Mouse (Mus musculus) forebrain, embryonic 16.5 days (tissue): ENCODE data around the gene Tmem213. TPM values are rescaled to one million over a fixed set of nuclear protein-coding genes. Genes with fewer than 3 reads are reported as not detected.
A peak's percentile ranks its signal among the peaks of the same experiment; 100 is the strongest.

ENCODE experiments used
- ATAC-seq: fragments of 200-750 bp; cut with Nextera tagmentation; 2 replicates; pipeline ENCODE4 v1.8.0; 2017; ENCODE audit warnings: mild to moderate bottlenecking, moderate library complexity
- H3K27ac ChIP-seq: fragments of 300-500 bp; sonication (generic); 2 replicates; pipeline ENCODE4 v1.5.1; 2014; ENCODE audit warnings: low read length, control low read depth
- H3K27me3 ChIP-seq: fragments of 300-500 bp; sonication (generic); replicated peaks from 2 replicates; pipeline ENCODE4 v1.6.1; 2014; ENCODE audit warnings: low read length; ENCODE audit not compliant: control insufficient read depth, insufficient read depth
- H3K36me3 ChIP-seq: fragments of 300-500 bp; sonication (generic); 2 replicates; pipeline ENCODE4 v1.6.1; 2014; ENCODE audit not compliant: control insufficient read depth, insufficient read depth
- H3K4me1 ChIP-seq: fragments of 300-500 bp; sonication (generic); replicated peaks from 2 replicates; pipeline ENCODE4 v1.6.1; 2014; ENCODE audit warnings: low read length; ENCODE audit not compliant: control insufficient read depth, insufficient read depth
- H3K4me2 ChIP-seq: fragments of 300-500 bp; sonication (generic); 2 replicates; pipeline ENCODE4 v1.6.1; 2014; ENCODE audit warnings: mild to moderate bottlenecking, low read length, control low read depth
- H3K4me3 ChIP-seq: fragments of 300-500 bp; sonication (generic); replicated peaks from 2 replicates; pipeline ENCODE4 v1.5.1; 2014; ENCODE audit warnings: mild to moderate bottlenecking, low read length, control low read depth
- H3K9ac ChIP-seq: fragments of 300-500 bp; sonication (generic); replicated peaks from 2 replicates; pipeline ENCODE4 v1.6.1; 2014; ENCODE audit warnings: low read depth, low read length, control low read depth
- H3K9me3 ChIP-seq: fragments of 300-500 bp; sonication (generic); 2 replicates; pipeline ENCODE4 v1.6.1; 2016; ENCODE audit warnings: low read length; ENCODE audit not compliant: control insufficient read depth
- WGBS: fragments of 180-500 bp; shearing (Covaris S2); extraction: QIAGEN DNeasy Blood & Tissue Kit; methylation state at CpG from one replicate; pipeline ENCODE4 v1.1.7; 2014; 5-methylcytosine and 5-hydroxymethylcytosine counted together
- polyA plus RNA-seq: library from polyadenylated mRNA; unstranded; fragments of >200 nt; fragmentation: Nextera tagmentation; extraction: Ambion mirVana; gene quantifications from 2 replicates; pipeline ENCODE4 v1.2.1, GENCODE M21; 2015

Gene Tmem213
- polyA plus RNA-seq, 1 experiment from 2014 or later: not detected

- peaks cover 14% of the 10 kb centered on the region for H3K36me3 ChIP-seq
- no peak within 1 kb of the TSS for H3K4me3 ChIP-seq
Observed at GRCm38 (mm10) chr6:38124207-38124835, 15.3 kb downstream of the Tmem213 start, which contains the start of gene Atp6v0a4. Atp6v0a4 (minus strand) TSS chr6:38124586.

DNA sequence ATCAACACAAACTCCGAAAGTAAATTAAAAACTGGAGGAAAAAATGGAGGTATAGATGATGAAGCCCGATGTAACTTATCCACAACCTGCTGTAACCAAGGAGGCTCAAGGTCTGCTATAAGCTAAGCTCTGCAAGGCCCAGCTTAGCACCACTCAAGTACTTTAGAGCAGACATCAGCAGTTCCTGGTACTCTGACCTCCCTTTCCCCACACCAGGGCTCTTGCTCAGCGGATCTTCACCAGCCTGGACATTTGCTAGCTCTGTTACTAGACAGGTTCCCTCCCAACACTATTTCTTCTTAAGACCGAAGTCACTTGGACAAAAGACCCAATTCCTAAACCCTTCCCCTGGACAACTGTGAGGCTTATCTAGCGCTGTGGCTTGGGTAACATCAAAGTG lies 15.8 kb downstream of the Tmem213 start:
- no peak for ATAC-seq
- Histone ChIP-seq H3K9ac (no peak overlapping the region), H3K4me1 (no peaks in the 10 kb centered on the region), H3K4me3 (no peak overlapping the region), H3K4me2 (no peak overlapping the region), H3K36me3 (peaks cover 14% of the 10 kb centered on the region), H3K9me3 (no peaks in the 10 kb centered on the region), H3K27me3 (no peaks in the 10 kb centered on the region), H3K27ac (no peak overlapping the region)
- WGBS: 95% methylated on average over 5 of the region's 5 CpGs

More at GRCm38 (mm10) chr6:38124207-38124835, 15.3 kb downstream of the Tmem213 start, which contains the start of gene Atp6v0a4:
- H3K9me3 ChIP-seq: no peaks in the 10 kb centered on the region
- ATAC-seq: no peak
- H3K27me3 ChIP-seq: no peaks in the 10 kb centered on the region
- WGBS: 90% methylated on average over 7 of the region's 7 CpGs
- H3K9ac ChIP-seq: no peak within 1 kb of the TSS
- H3K27ac ChIP-seq: no peak within 1 kb of the TSS
- no peaks in the 10 kb centered on the region for H3K4me1 ChIP-seq
- H3K4me2 ChIP-seq: no peak within 1 kb of the TSS

GRCm38 (mm10) chr6:38125462-38125861 lies 16.4 kb downstream of the Tmem213 start:
- Histone ChIP-seq H3K27me3 (no peaks in the 10 kb centered on the region), H3K36me3 (peaks cover 19% of the 10 kb centered on the region), H3K4me2 (no peak overlapping the region), H3K27ac (no peak overlapping the region), H3K4me1 (no peaks in the 10 kb centered on the region), H3K4me3 (no peak overlapping the region), H3K9ac (no peak overlapping the region), H3K9me3 (no peaks in the 10 kb centered on the region)
- WGBS: 95% methylated on average over 3 of the region's 3 CpGs
- ATAC-seq: no peak

DNA sequence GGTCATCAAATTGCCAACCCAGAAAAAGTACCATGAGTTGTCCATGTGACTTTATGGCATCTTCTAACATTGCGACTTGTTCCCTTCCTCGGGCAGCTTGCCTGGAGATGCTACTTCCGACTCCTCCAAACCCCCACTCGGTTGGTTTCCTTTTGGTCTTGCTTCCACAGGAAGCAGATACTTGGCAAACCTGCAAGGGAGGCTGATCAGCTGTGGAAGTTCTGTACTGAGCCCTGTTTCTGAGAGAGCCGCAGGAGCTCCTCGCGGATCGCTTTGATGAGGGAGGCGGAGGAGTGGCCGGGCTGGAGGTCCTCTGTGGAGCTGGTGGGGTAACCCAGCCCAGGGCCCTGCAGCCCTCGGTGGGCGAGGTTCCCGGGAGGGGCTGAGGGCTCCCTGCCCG lies 19.1 kb downstream of the Tmem213 start:
- no peak overlapping the region for H3K4me3 ChIP-seq
- no peak overlapping the region for H3K27ac ChIP-seq

GRCm38 (mm10) chr6:38129883-38130282 lies 20.8 kb downstream of the Tmem213 start:
- H3K9me3 ChIP-seq: no peaks in the 10 kb centered on the region
- ATAC-seq: no peak
- H3K4me1 ChIP-seq: no peaks in the 10 kb centered on the region
- 99% methylated on average over 5 of the region's 5 CpGs for WGBS
- H3K27ac ChIP-seq: no peak overlapping the region
- H3K36me3 ChIP-seq: peaks cover 24% of the 10 kb centered on the region
- H3K4me3 ChIP-seq: no peak overlapping the region
- no peaks in the 10 kb centered on the region for H3K27me3 ChIP-seq
- no peak overlapping the region for H3K4me2 ChIP-seq
- H3K9ac ChIP-seq: no peak overlapping the region

More for the DNA sequence above, 19.1 kb downstream of the Tmem213 start:
- Histone ChIP-seq H3K4me1 (no peaks in the 10 kb centered on the region), H3K27me3 (no peaks in the 10 kb centered on the region), H3K9ac (no peak overlapping the region), H3K9me3 (no peaks in the 10 kb centered on the region), H3K36me3 (peaks cover 21% of the 10 kb centered on the region), H3K4me2 (no peak overlapping the region)
- ATAC-seq: 0 out of 2 replicates have a peak, but pooled peaks have one; percentile 10
- 88% methylated on average over 14 of the region's 14 CpGs for WGBS

GRCm38 (mm10) chr6:38131801-38132231 lies 22.8 kb downstream of the Tmem213 start:
- Histone ChIP-seq H3K36me3 (peaks cover 32% of the 10 kb centered on the region), H3K4me3 (no peak overlapping the region), H3K9ac (no peak overlapping the region), H3K4me2 (no peak overlapping the region), H3K4me1 (0 out of 2 replicates have a peak, but pooled peaks cover 2% of the 10 kb centered on the region), H3K9me3 (no peaks in the 10 kb centered on the region), H3K27me3 (no peaks in the 10 kb centered on the region), H3K27ac (no peak overlapping the region)
- WGBS: 84% methylated on average over 4 of the region's 4 CpGs
- ATAC-seq: no peak

GRCm38 (mm10) chr6:38134806-38135559 lies 25.9 kb downstream of the Tmem213 start:
- WGBS: 76% methylated on average over 8 of the region's 8 CpGs
- H3K4me1 ChIP-seq: 0 out of 2 replicates have a peak, but pooled peaks cover 2% of the 10 kb centered on the region
- H3K27ac ChIP-seq: no peak overlapping the region
- no peak overlapping the region for H3K4me3 ChIP-seq
- H3K4me2 ChIP-seq: no peak overlapping the region
- ATAC-seq: peak; percentile 32
- H3K27me3 ChIP-seq: no peaks in the 10 kb centered on the region
- peaks cover 31% of the 10 kb centered on the region for H3K36me3 ChIP-seq
- H3K9ac ChIP-seq: no peak overlapping the region
- no peaks in the 10 kb centered on the region for H3K9me3 ChIP-seq

DNA sequence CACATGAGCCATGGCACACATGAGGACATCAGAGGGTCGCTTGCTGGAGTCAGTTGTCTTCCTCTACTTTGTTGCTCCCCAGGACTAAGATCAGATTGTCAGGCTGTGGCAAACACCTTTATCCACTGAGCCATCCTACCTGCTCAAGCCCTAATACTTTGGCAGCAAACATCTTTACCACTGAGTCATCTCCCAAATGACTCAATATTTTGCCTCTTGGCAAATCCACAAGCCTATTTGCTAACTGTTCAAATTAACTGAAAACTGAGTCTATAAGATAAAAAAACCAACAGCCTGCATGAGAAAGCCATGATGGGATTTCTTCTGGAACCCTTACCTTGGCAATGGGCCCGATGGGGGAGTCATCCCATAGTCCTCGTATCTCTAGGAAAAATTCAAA lies 30.0 kb downstream of the Tmem213 start:
- H3K4me2 ChIP-seq: no peak overlapping the region
- H3K9ac ChIP-seq: no peak overlapping the region
- 0 out of 2 replicates have a peak, but pooled peaks cover 3% of the 10 kb centered on the region for H3K4me1 ChIP-seq
- H3K36me3 ChIP-seq: peaks cover 27% of the 10 kb centered on the region
- no peak overlapping the region for H3K4me3 ChIP-seq
- no peaks in the 10 kb centered on the region for H3K27me3 ChIP-seq
- ATAC-seq: no peak
- no peaks in the 10 kb centered on the region for H3K9me3 ChIP-seq
- 82% methylated on average over 3 of the region's 3 CpGs for WGBS
- no peak overlapping the region for H3K27ac ChIP-seq

DNA sequence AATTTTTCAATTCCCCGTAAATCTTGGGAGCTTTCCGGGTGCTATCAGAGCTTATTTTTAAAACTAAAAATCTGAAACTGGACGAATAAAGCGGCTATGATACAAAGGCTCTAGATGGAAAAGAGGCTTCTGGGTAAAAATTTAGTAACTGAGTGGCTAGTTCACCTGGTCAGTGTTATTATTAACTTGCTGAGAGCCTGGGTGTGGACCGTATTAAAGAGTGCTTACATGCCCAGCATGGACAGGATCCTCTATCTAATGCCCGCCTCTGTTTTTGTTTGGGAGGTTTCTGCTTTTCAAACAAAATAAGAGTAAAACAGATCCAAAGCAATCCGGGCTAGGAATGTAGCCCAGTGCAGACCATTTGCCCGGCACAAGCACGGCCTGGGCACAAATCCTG lies 31.3 kb downstream of the Tmem213 start:
- no peak overlapping the region for H3K27ac ChIP-seq
- no peak overlapping the region for H3K4me3 ChIP-seq
- H3K36me3 ChIP-seq: peaks cover 21% of the 10 kb centered on the region
- 0 out of 2 replicates have a peak, but pooled peaks cover 2% of the 10 kb centered on the region for H3K4me1 ChIP-seq
- no peaks in the 10 kb centered on the region for H3K27me3 ChIP-seq
- no peak overlapping the region for H3K4me2 ChIP-seq
- H3K9ac ChIP-seq: no peak overlapping the region
- no peak for ATAC-seq
- H3K9me3 ChIP-seq: no peaks in the 10 kb centered on the region
- WGBS: 92% methylated on average over 9 of the region's 9 CpGs
